Mouse (Mus musculus) neural tube, embryonic 14.5 days (tissue): Measurements from ENCODE around the gene Shroom1. TPM values are rescaled to one million over a fixed set of nuclear protein-coding genes. Genes with fewer than 3 reads are reported as not detected.

ENCODE experiments used
- ATAC-seq: fragments of 200-750 bp; cut with Nextera tagmentation; 2 replicates; pipeline ENCODE4 v1.8.0; 2017; ENCODE audit warnings: low read depth, mild to moderate bottlenecking, moderate TSS enrichment, moderate library complexity
- H3K27ac ChIP-seq: fragments of 300-500 bp; sonication (generic); 2 replicates; pipeline ENCODE4 v1.5.1; 2014; ENCODE audit warnings: low read depth, mild to moderate bottlenecking, control low read depth, low read length, moderate library complexity, mixed read lengths
- H3K27me3 ChIP-seq: fragments of 300-500 bp; sonication (generic); 2 replicates; pipeline ENCODE4 v1.6.1; 2014; ENCODE audit warnings: low read length; ENCODE audit not compliant: control insufficient read depth, insufficient read depth
- H3K36me3 ChIP-seq: fragments of 300-500 bp; sonication (generic); 2 replicates; pipeline ENCODE4 v1.6.1; 2014; ENCODE audit warnings: low read length, mixed read lengths; ENCODE audit not compliant: control insufficient read depth, insufficient read depth
- H3K4me1 ChIP-seq: fragments of 300-500 bp; sonication (generic); 2 replicates; pipeline ENCODE4 v1.6.1; 2014; ENCODE audit warnings: low read length; ENCODE audit not compliant: control insufficient read depth, insufficient read depth
- H3K4me2 ChIP-seq: fragments of 300-500 bp; sonication (generic); 2 replicates; pipeline ENCODE4 v1.6.1; 2014; ENCODE audit warnings: mild to moderate bottlenecking, low read depth, low read length, control low read depth
- H3K4me3 ChIP-seq: fragments of 300-500 bp; sonication (generic); 2 replicates; pipeline ENCODE4 v1.5.1; 2014; ENCODE audit warnings: low read depth, low read length, control low read depth, mixed read lengths
- H3K9ac ChIP-seq: fragments of 300-500 bp; sonication (generic); replicated peaks from 2 replicates; pipeline ENCODE4 v1.6.1; 2014; ENCODE audit warnings: low read depth, mild to moderate bottlenecking, control low read depth, low read length, mixed read lengths
- H3K9me3 ChIP-seq: fragments of 300-500 bp; sonication (generic); 2 replicates; pipeline ENCODE4 v1.6.1; 2016; ENCODE audit warnings: low read length; ENCODE audit not compliant: control insufficient read depth
- WGBS: fragments of 180-500 bp; shearing (Covaris S2); extraction: QIAGEN DNeasy Blood & Tissue Kit; methylation state at CpG from one replicate; pipeline ENCODE4 v1.1.7; 2014; 5-methylcytosine and 5-hydroxymethylcytosine counted together
- polyA plus RNA-seq: library from polyadenylated mRNA; unstranded; fragments of >200 nt; fragmentation: Nextera tagmentation; extraction: Ambion mirVana; gene quantifications from 2 replicates; pipeline ENCODE4 v1.2.1, GENCODE M21; 2014

Shroom1 gene
- polyA plus RNA-seq, 1 experiment from 2014 or later, result 1.8 TPM

DNA sequence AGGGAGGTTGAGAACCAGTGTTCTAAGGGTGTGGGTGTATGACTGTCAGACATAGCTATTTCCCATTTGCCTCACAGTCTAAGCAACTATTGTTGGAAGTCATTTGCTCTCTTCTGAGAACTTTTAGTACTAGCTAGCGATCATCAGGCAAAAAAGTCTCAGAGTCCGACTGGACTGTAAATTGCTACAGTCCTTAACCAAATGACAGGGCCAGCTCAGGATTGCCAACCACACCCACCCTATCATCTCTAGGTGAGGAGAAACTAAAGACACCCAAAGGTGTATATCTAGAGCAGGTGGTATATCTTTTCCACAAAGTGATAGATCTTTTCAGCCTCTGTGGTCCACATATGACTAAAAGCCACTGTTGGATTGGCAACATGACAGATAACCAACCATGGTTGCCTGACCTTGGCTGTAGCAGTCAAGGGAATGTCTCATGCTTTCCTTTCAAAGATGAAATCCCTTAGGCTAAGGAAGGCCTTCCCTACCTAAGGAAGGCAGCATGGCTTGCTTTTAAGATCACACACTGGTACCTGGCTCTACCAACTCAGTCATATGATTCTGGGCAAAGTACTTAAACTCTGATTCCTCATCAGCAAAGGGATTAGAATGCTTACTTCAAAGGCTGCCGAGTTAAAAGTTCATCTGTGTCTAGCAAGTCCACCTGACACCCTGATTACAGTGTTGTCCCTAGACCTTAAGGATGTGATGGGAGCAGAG is 28.9 kb upstream of the Shroom1 start:
- H3K27me3 ChIP-seq, result no peaks in the 10 kb centered on the region
- WGBS, result 89% methylated on average over 3 of the region's 3 CpGs
- ATAC-seq, result no peak

GRCm38 (mm10) chr11:53428716-53429057 is 28.3 kb upstream of the Shroom1 start:
- no peak for ATAC-seq
- Histone ChIP-seq H3K36me3 (0 out of 2 replicates have a peak, but pooled peaks cover 7% of the 10 kb centered on the region), H3K9ac (no peak overlapping the region), H3K9me3 (no peaks in the 10 kb centered on the region), H3K4me1 (peaks cover 6% of the 10 kb centered on the region; the same call in 1 of the 2 replicates), H3K4me3 (no peak overlapping the region), H3K4me2 (no peak overlapping the region), H3K27me3 (no peaks in the 10 kb centered on the region), H3K27ac (no peak overlapping the region)
- WGBS, result 98% methylated on average over 5 of the region's 5 CpGs

More for the DNA sequence above, 28.9 kb upstream of the Shroom1 start:
- H3K4me1 ChIP-seq, result peaks cover 6% of the 10 kb centered on the region; the same call in 1 of the 2 replicates
- 0 out of 2 replicates have a peak, but pooled peaks cover 7% of the 10 kb centered on the region for H3K36me3 ChIP-seq
- H3K4me2 ChIP-seq, result no peak overlapping the region
- no peak overlapping the region for H3K27ac ChIP-seq
- H3K4me3 ChIP-seq, result no peak overlapping the region
- H3K9ac ChIP-seq, result no peak overlapping the region
- H3K9me3 ChIP-seq, result no peaks in the 10 kb centered on the region

DNA sequence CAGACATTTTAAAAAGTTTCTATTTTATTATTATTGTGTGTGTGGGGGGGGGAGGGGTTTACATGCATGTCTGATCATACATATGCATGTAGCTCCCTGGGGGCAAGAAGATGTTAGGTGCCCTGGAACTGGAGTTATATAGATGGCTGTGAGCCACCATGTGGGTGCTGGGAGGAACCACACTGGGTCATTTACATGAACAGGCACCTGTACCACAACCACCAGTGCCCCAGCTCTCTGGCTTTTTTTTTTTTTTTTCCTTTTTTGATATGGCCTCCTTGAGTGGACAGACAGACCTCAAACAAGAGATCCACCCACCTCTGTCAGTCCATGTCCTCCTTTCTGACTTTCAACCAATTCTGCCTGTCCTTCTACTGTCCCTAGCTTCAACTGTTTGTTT is 27.8 kb upstream of the Shroom1 start:
- Histone ChIP-seq H3K27me3 (no peaks in the 10 kb centered on the region), H3K4me3 (no peak overlapping the region), H3K9me3 (no peaks in the 10 kb centered on the region), H3K4me2 (no peak overlapping the region), H3K9ac (no peak overlapping the region), H3K4me1 (peaks cover 6% of the 10 kb centered on the region; the same call in 1 of the 2 replicates), H3K27ac (no peak overlapping the region), H3K36me3 (0 out of 2 replicates have a peak, but pooled peaks cover 7% of the 10 kb centered on the region)
- no peak for ATAC-seq

- Histone ChIP-seq H3K27ac (peak overlapping the region; percentile 88), H3K27me3 (no peaks in the 10 kb centered on the region), H3K9ac (peak overlapping the region; percentile 82), H3K4me1 (peaks cover 6% of the 10 kb centered on the region; the same call in 1 of the 2 replicates), H3K4me3 (peak overlapping the region; percentile 91), H3K36me3 (0 out of 2 replicates have a peak, but pooled peaks cover 7% of the 10 kb centered on the region), H3K9me3 (no peaks in the 10 kb centered on the region), H3K4me2 (peak overlapping the region; percentile 83)
- under 1% methylated on average over 34 of the region's 34 CpGs for WGBS
- ATAC-seq, result peak; percentile 60
These were observed 26.7 kb upstream of the Shroom1 start for GRCm38 (mm10) chr11:53430300-53430669.

DNA sequence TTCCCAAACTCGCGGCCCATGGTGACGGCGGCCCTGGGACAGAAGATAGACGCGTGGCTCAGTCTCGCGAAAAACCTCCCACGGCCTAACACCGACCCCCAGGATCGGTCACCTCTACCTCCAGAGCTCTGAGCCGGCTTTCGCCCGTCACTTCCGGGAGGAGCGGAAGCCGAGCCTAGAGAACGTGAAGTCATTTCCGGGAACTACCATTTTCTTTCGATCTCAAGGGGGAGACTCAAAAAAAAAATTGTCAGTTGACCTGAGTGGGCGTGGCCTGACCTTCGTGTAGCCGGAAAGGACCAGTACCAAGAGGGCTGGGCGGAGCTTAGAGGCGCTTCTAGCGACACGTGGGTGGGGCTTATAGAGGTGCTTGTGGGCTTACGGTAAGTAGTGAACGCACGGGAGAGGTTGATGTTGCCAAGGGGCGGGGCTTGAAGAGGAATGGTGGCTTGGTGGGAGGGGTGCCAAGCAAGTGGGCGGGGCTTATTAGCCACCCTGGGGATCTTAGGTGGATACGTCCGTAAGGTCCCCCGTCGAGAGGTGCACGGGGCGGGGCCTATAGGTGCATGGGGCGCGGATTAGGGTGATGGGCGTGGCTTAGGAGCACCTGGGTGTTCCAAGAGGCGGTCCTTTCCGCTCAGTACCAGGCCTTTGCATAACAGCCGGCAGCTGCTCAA is 26.2 kb upstream of the Shroom1 start, which contains the start of the genes Uqcrq and Gdf9:
Gene Uqcrq (minus strand): TSS at position 162 of the 677 bp plus-strand sequence.
Gene Gdf9 (plus strand): TSS at position 354 of the 677 bp plus-strand sequence.
- Histone ChIP-seq H3K4me3 (peak within 1 kb of the TSS; percentile 91), H3K9ac (peak within 1 kb of the TSS; percentile 82), H3K36me3 (0 out of 2 replicates have a peak, but pooled peaks cover 7% of the 10 kb centered on the region), H3K27ac (peak within 1 kb of the TSS; percentile 88), H3K4me2 (peak within 1 kb of the TSS; percentile 83), H3K9me3 (no peaks in the 10 kb centered on the region), H3K27me3 (no peaks in the 10 kb centered on the region), H3K4me1 (peaks cover 6% of the 10 kb centered on the region; the same call in 1 of the 2 replicates)
- ATAC-seq, result peak; percentile 96
- WGBS, result under 1% methylated on average over 44 of the region's 44 CpGs

DNA sequence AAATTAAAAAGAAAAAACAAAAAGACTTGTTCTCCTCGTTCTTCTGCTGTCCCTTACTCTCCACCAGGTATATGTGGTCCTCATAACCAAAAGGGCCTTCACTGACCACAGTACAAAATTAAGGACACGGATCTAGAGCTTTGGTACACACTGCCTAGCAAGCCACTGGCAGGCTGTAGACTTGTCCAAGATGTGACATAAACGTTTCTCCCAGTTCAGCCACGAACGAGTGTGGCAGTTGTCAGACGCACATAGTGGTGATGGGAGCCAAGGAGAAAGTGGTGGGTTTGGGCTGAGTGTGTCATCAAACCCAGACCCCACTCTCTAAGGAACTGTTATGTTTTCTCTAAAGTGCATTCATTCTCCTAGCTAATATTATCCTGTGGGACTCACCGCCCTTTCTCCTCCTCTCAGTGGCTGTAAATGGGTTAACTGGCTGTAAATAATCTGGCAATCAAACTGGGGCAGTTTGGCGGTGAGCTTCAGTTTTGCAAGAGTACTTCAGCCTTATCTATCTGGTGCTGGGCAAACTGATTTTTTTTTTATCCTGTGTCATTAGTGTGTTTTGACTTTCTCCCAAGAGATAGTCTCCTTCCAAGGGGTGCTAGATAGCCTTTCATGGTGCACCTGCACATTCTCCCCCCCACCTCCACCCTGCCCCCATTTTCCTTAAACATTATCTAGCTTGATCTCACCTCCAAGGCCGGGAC is 25.5 kb upstream of the Shroom1 start:
- Histone ChIP-seq H3K4me1 (peaks cover 6% of the 10 kb centered on the region; the same call in 1 of the 2 replicates), H3K4me3 (peak overlapping the region; percentile 91), H3K9me3 (no peaks in the 10 kb centered on the region), H3K36me3 (0 out of 2 replicates have a peak, but pooled peaks cover 7% of the 10 kb centered on the region), H3K27me3 (no peaks in the 10 kb centered on the region), H3K4me2 (peak overlapping the region; percentile 49), H3K27ac (peak overlapping the region; percentile 34), H3K9ac (peak overlapping the region; percentile 18; the same call in 1 of the 2 replicates)
- 17% methylated on average over 9 of the region's 9 CpGs for WGBS
- ATAC-seq, result no peak; the same call in 1 of the 2 replicates

DNA sequence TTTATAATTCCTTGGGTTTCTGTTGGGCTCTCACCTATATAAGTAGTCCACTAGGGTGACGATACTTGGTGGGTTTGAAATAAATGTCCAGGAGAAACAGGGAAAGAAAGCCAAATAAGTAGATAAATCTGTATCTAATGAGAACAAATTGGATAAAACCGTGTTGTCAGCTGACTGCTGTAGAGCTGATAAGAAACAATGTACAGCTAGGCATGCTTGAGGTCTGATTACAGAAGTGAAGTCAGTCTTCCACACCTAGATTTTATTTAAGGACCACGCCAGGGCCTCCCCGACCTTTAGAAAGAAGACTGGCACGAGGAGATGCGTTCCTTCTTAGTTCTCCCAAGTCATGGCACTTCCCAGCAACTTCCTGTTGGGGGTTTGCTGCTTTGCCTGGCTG is 23.9 kb upstream of the Shroom1 start:
- WGBS, result 70% methylated on average over 6 of the region's 6 CpGs
- Histone ChIP-seq H3K9ac (no peak overlapping the region), H3K36me3 (0 out of 2 replicates have a peak, but pooled peaks cover 7% of the 10 kb centered on the region)

GRCm38 (mm10) chr11:53435504-53435903 is 21.5 kb upstream of the Shroom1 start:
- Histone ChIP-seq H3K27ac (no peak overlapping the region), H3K36me3 (no peaks in the 10 kb centered on the region), H3K4me2 (no peak overlapping the region), H3K9me3 (no peaks in the 10 kb centered on the region), H3K27me3 (no peaks in the 10 kb centered on the region), H3K4me3 (no peak overlapping the region), H3K4me1 (no peaks in the 10 kb centered on the region), H3K9ac (no peak overlapping the region)
- 89% methylated on average over 8 of the region's 8 CpGs for WGBS
- no peak for ATAC-seq

More for the DNA sequence above, 23.9 kb upstream of the Shroom1 start:
- H3K4me3 ChIP-seq, result no peak overlapping the region
- H3K4me2 ChIP-seq, result no peak overlapping the region
- H3K4me1 ChIP-seq, result peaks cover 6% of the 10 kb centered on the region; the same call in 1 of the 2 replicates
- H3K27ac ChIP-seq, result no peak overlapping the region
- H3K9me3 ChIP-seq, result no peaks in the 10 kb centered on the region
- no peaks in the 10 kb centered on the region for H3K27me3 ChIP-seq
- ATAC-seq, result no peak
